Mouse (Mus musculus) heart, adult 2 months (tissue): Measurements from ENCODE around the gene Grap2. TPM values are rescaled to one million over a fixed set of nuclear protein-coding genes. Genes with fewer than 3 reads are reported as not detected.

Experiments used
- DNase-seq, 2 experiments: peaks; one replicate each; pipeline ENCODE4 v3.0.0; 2021
- H3K27ac ChIP-seq: fragments of 200-600 bp; 2 replicates; pipeline ENCODE4 v1.8.1; 2022
- H3K27me3 ChIP-seq: fragments of 200-500 bp; 2 replicates; pipeline ENCODE4 v1.6.1; 2012; ENCODE audit warnings: mild to moderate bottlenecking, low read length, inconsistent platforms, mixed read lengths; ENCODE audit not compliant: control insufficient read depth, insufficient read depth
- H3K36me3 ChIP-seq: fragments of 200-500 bp; 2 replicates; pipeline ENCODE4 v1.6.1; 2012; ENCODE audit warnings: low read length, inconsistent platforms; ENCODE audit not compliant: control insufficient read depth, insufficient read depth
- H3K4me1 ChIP-seq: fragments of 200-500 bp; 2 replicates; pipeline ENCODE4 v1.6.1; 2011; ENCODE audit warnings: low read length; ENCODE audit not compliant: control insufficient read depth, insufficient read depth
- H3K4me3 ChIP-seq: fragments of 200-600 bp; 2 replicates; pipeline ENCODE4 v1.8.1; 2022
- H3K79me2 ChIP-seq: fragments of 200-500 bp; replicated peaks from 2 replicates; pipeline ENCODE4 v1.6.1; 2012; ENCODE audit warnings: mild to moderate bottlenecking, inconsistent platforms, low read length, moderate library complexity, mixed read lengths; ENCODE audit not compliant: control insufficient read depth, insufficient read depth
- H3K9ac ChIP-seq: fragments of 200-500 bp; 2 replicates; pipeline ENCODE4 v1.6.1; 2012; ENCODE audit warnings: low read depth, mild to moderate bottlenecking, control low read depth, inconsistent platforms, low read length, mixed read lengths
- CTCF ChIP-seq: fragments of 200-600 bp; IDR thresholded peaks from 2 replicates; pipeline ENCODE4 v1.8.1; 2022; ENCODE audit warnings: antibody characterized with exemption, mild to moderate bottlenecking, moderate library complexity
- EP300 ChIP-seq: fragments of 200-500 bp; IDR thresholded peaks from 2 replicates; pipeline ENCODE4 v1.6.1; 2011; ENCODE audit warnings: low read depth, low read length, control low read depth; ENCODE audit not compliant: insufficient read depth
- POLR2A ChIP-seq: fragments of 200-500 bp; IDR thresholded peaks from 2 replicates; pipeline ENCODE4 v1.6.1; 2011; ENCODE audit warnings: mild to moderate bottlenecking, low read depth, low read length, control low read depth; ENCODE audit not compliant: insufficient read depth
- WGBS: fragments of 180-500 bp; shearing (Covaris S2); methylation state at CpG from one replicate; pipeline ENCODE4 v1.1.7; 2018; 5-methylcytosine and 5-hydroxymethylcytosine counted together
- intact Hi-C: fragments of 180-260 bp; cut with DNase I; formaldehyde crosslinking; loops from one replicate; pipeline ENCODE4 v1.15.1; 2025
- polyA plus RNA-seq: library from polyadenylated mRNA; depleted of rRNA; stranded (reverse); fragments of >200 nt; gene quantifications from 2 replicates; pipeline ENCODE4 v1.2.3, GENCODE M21; 2012
- total RNA-seq, 2 experiments: library from RNA; stranded (reverse); gene quantifications; 2 replicates each; pipeline ENCODE4 v1.2.3; 2021

The Grap2 gene
- total and polyA plus RNA-seq, 3 experiments = 0.47 to 1.6 (median 1.3) TPM

GRCm38 (mm10) chr15:80563634-80564208 lies 8.7 kb upstream of the Grap2 start:
- no peak for DNase-seq
- intact Hi-C loops = no loop called here
- Histone ChIP-seq H3K79me2 (no peaks in the 10 kb centered on the region; the same call in 1 of the 2 replicates), H3K4me1 (no peaks in the 10 kb centered on the region; the same call in 1 of the 2 replicates), H3K36me3 (no peaks in the 10 kb centered on the region), H3K27me3 (no peaks in the 10 kb centered on the region; the same call in 1 of the 2 replicates), H3K9ac (no peak overlapping the region), H3K4me3 (no peak overlapping the region), H3K27ac (no peak overlapping the region)
- WGBS = 89% methylated on average over 6 of the region's 6 CpGs
- TF ChIP-seq EP300 (no peak), CTCF (peak; percentile 45)

- no peaks in the 10 kb centered on the region; the same call in 1 of the 2 replicates for H3K4me1 ChIP-seq
- no peaks in the 10 kb centered on the region; the same call in 1 of the 2 replicates for H3K27me3 ChIP-seq
- H3K9ac ChIP-seq = no peak within 1 kb of the TSS
- intact Hi-C loops = no loop called here
- H3K36me3 ChIP-seq = no peaks in the 10 kb centered on the region
- no peak within 1 kb of the TSS for H3K4me3 ChIP-seq
- 74% methylated on average over 19 of the region's 19 CpGs for WGBS
- no peaks in the 10 kb centered on the region; the same call in 1 of the 2 replicates for H3K79me2 ChIP-seq
- no peak for TF ChIP-seq EP300
- TF ChIP-seq CTCF = no peak
- no peak for TF ChIP-seq POLR2A
- no peak within 1 kb of the TSS for H3K27ac ChIP-seq
- no peak for DNase-seq
These were observed 7.2 kb upstream of the Grap2 start, which contains the start of gene Enthd1 for GRCm38 (mm10) chr15:80565106-80565665. Gene Enthd1, minus strand, starts transcription at chr15:80565156.

GRCm38 (mm10) chr15:80566696-80567095 lies 5.7 kb upstream of the Grap2 start:
- TF ChIP-seq POLR2A = no peak
- no peak for TF ChIP-seq CTCF
- no peak for TF ChIP-seq EP300
- no peak for DNase-seq
- Histone ChIP-seq H3K79me2 (no peaks in the 10 kb centered on the region; the same call in 1 of the 2 replicates), H3K27ac (no peak overlapping the region), H3K4me3 (no peak overlapping the region), H3K4me1 (no peaks in the 10 kb centered on the region), H3K27me3 (no peaks in the 10 kb centered on the region), H3K9ac (no peak overlapping the region), H3K36me3 (no peaks in the 10 kb centered on the region)
- intact Hi-C loops = no loop called here
- WGBS = 91% methylated on average over 6 of the region's 6 CpGs

- WGBS = 82% methylated on average over 3 of the region's 3 CpGs
- no peaks in the 10 kb centered on the region for H3K4me1 ChIP-seq
- no peak for TF ChIP-seq EP300
- TF ChIP-seq CTCF = no peak
- no peak for TF ChIP-seq POLR2A
- no peak overlapping the region for H3K4me3 ChIP-seq
- H3K27me3 ChIP-seq = no peaks in the 10 kb centered on the region
- no peak overlapping the region for H3K27ac ChIP-seq
- no peaks in the 10 kb centered on the region; the same call in 1 of the 2 replicates for H3K79me2 ChIP-seq
- no peak for DNase-seq
- no peak overlapping the region for H3K9ac ChIP-seq
- H3K36me3 ChIP-seq = no peaks in the 10 kb centered on the region
- intact Hi-C loops = no loop called here
These were observed 5.3 kb upstream of the Grap2 start for GRCm38 (mm10) chr15:80567139-80567538.

- 44% methylated on average over 4 of the region's 4 CpGs for WGBS
- DNase-seq = no peak
- Histone ChIP-seq H3K27me3 (no peaks in the 10 kb centered on the region; the same call in 1 of the 2 replicates), H3K4me3 (no peak overlapping the region), H3K9ac (no peak overlapping the region), H3K79me2 (no peaks in the 10 kb centered on the region), H3K27ac (no peak overlapping the region), H3K4me1 (no peaks in the 10 kb centered on the region), H3K36me3 (no peaks in the 10 kb centered on the region)
- intact Hi-C loops = no loop called here
- TF ChIP-seq POLR2A = no peak
- TF ChIP-seq EP300 = no peak
- TF ChIP-seq CTCF = no peak
These were observed 4.7 kb upstream of the Grap2 start for GRCm38 (mm10) chr15:80567731-80568130.

GRCm38 (mm10) chr15:80569205-80569604 lies 3.2 kb upstream of the Grap2 start:
- Histone ChIP-seq H3K4me3 (no peak overlapping the region), H3K79me2 (no peaks in the 10 kb centered on the region), H3K9ac (no peak overlapping the region), H3K4me1 (no peaks in the 10 kb centered on the region), H3K27me3 (no peaks in the 10 kb centered on the region; the same call in 1 of the 2 replicates), H3K27ac (no peak overlapping the region), H3K36me3 (no peaks in the 10 kb centered on the region)
- no peak for DNase-seq
- TF ChIP-seq EP300 = no peak
- TF ChIP-seq CTCF = no peak
- TF ChIP-seq POLR2A = no peak
- intact Hi-C loops = no loop called here
- 74% methylated on average over 7 of the region's 7 CpGs for WGBS
